Mouse (Mus musculus): ENCODE measurements at regions not wholly inside any gene's neighbourhood (a gene's known extent, or its start where the extent isn't known, plus 50 kb on each side); places are given as distances from the start of the nearest gene placed in this dataset.

DNA sequence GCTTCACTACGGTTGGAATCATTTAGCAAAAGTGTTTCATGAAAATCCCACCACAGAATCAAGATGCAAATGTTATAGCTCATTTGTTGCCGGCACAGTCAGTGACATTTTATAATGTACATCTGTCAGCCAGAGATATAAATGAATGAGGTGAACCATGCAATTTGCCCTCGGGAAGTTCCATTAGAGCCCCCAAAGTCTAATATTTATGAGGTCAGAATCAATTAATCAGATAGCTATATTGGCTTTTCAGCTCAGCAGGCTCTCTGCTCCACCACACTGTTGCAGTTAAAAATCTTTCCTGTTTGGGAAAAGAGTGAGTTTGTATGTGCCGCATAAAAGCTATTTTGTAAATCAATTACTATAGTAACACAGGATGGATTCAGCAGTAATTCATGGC is 430.7 kb upstream of the Nrsn1 start:
- Histone ChIP-seq H3K9me3 (replicated peaks) (no peaks in the 10 kb centered on the region), H3K4me1 (no peaks in the 10 kb centered on the region), H3K27ac (no peak overlapping the region), H3K4me2 (replicated peaks) (no peak overlapping the region), H3K36me3 (no peaks in the 10 kb centered on the region), H3K9ac (no peak overlapping the region), H3K4me3 (no peak overlapping the region), H3K27me3 (no peaks in the 10 kb centered on the region)
- ATAC-seq (ENCODE audit: low FRiP score): no peak
- 55% methylated on average over 4 of the region's 4 CpGs for WGBS

DNA sequence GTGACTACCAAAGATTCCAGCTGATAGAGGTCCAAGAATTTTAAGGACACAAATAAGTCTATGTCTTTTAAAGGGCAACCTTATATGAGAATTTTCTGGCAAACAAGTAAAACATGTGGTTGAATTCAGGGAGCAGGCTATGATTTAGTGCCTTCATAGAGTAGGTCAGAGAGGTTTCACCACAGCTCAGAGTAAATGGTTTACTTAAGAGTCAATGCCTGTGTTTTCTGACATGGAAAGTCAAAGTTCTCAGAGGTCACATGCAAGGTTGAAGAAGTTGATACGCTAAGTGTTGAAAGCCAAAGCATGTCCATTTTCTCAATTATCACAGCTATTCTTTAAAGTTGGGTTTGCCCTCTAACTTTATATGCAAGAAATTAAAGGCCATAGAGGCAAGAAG is 425.7 kb upstream of the Nrsn1 start:
- Histone ChIP-seq H3K4me2 (replicated peaks) (no peak overlapping the region), H3K27ac (no peak overlapping the region), H3K9ac (no peak overlapping the region), H3K9me3 (replicated peaks) (no peaks in the 10 kb centered on the region), H3K27me3 (no peaks in the 10 kb centered on the region), H3K36me3 (no peaks in the 10 kb centered on the region), H3K4me1 (no peaks in the 10 kb centered on the region; the same call in 1 of the 2 replicates), H3K4me3 (no peak overlapping the region)
- ATAC-seq (ENCODE audit: low FRiP score): no peak
- WGBS: 86% methylated on average over 1 of the region's 1 CpGs

DNA sequence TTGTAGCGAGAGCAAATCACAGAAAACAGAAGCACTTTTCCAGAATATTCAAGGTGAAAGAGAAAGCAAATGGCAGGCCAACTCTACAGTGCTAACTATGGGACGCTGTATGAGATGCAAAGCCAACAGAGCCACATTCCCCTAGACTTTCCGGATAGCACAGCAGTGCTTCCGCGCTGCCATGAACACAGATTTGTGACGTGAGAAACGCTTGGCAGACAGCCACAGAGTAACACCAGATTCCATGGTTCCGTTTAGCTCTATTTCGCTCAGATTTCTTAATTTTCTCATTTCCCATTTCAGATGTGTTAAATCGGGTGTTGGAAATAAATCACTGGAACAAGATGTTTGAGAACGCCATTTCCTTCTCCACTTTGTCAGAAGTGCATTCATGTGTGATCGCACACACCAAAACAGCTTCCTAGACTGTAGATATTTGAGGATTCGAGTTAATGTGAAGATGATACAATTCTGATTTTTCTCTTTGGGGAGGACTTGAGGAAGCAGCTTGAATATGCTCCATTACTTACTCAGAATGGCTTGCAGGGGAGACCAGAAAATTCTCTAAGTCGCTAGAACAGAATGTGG is 424.8 kb upstream of the Nrsn1 start:
- no peak for ATAC-seq (ENCODE audit: low FRiP score)
- Histone ChIP-seq H3K9ac (no peak overlapping the region), H3K4me2 (replicated peaks) (no peak overlapping the region), H3K27ac (no peak overlapping the region), H3K4me3 (no peak overlapping the region), H3K36me3 (no peaks in the 10 kb centered on the region), H3K4me1 (no peaks in the 10 kb centered on the region; the same call in 1 of the 2 replicates), H3K9me3 (replicated peaks) (no peaks in the 10 kb centered on the region), H3K27me3 (no peaks in the 10 kb centered on the region)
- WGBS: 88% methylated on average over 14 of the region's 14 CpGs

DNA sequence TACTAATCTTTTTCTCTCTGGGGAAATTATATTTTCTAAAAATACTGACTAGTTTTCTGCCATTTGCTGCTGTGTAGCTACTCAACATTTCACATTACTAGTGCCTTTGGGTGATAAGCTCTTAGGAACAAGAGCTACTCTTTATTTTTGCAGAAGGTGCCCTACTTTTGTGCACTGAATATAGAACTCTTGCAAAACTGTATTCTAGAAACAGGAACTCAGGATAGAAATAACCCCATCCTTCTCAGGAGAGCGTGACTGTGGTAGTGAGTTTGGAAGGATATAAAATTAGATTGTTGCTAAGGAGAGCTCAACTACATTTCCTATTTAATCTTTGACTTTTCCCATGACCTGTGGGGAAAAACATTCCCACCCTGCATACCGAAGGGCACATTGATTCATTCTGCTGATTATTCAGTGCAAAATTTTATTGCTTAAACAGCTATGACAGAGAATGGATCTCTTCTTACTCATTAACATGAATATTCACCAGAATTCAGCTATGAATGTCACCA is 408.0 kb upstream of the Nrsn1 start:
- H3K9ac ChIP-seq: no peak overlapping the region
- H3K36me3 ChIP-seq: no peaks in the 10 kb centered on the region
- no peaks in the 10 kb centered on the region for H3K27me3 ChIP-seq
- H3K4me3 ChIP-seq: no peak overlapping the region
- no peak overlapping the region for H3K27ac ChIP-seq
- no peaks in the 10 kb centered on the region for H3K4me1 ChIP-seq
- WGBS: 95% methylated on average over 2 of the region's 2 CpGs
- H3K4me2 ChIP-seq (replicated peaks): no peak overlapping the region
- ATAC-seq (ENCODE audit: low FRiP score): no peak
- H3K9me3 ChIP-seq (replicated peaks): no peaks in the 10 kb centered on the region

DNA sequence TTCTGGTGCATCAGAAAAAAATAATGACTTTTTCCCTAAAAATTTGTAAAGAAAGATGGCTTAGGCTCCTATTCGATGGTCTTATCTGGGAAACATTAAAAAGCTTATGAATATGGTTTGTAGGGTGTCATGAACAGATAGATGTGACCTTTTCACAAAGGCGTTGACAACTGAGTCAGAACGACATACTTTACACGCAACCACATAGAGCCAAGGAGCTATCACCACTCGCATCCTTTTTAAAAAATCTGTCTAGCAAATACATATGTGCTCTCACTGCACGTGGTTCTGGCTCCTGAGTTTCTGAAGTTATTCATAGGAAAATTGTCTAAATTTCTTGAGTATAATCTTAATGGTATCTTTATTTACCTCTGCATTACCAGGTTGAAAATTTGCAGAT is 404.9 kb upstream of the Nrsn1 start:
- 92% methylated on average over 6 of the region's 6 CpGs for WGBS
- Histone ChIP-seq H3K27ac (no peak overlapping the region), H3K9ac (no peak overlapping the region), H3K27me3 (no peaks in the 10 kb centered on the region), H3K9me3 (replicated peaks) (no peaks in the 10 kb centered on the region), H3K4me3 (no peak overlapping the region), H3K36me3 (no peaks in the 10 kb centered on the region), H3K4me2 (replicated peaks) (no peak overlapping the region), H3K4me1 (no peaks in the 10 kb centered on the region)
- ATAC-seq (ENCODE audit: low FRiP score): no peak

DNA sequence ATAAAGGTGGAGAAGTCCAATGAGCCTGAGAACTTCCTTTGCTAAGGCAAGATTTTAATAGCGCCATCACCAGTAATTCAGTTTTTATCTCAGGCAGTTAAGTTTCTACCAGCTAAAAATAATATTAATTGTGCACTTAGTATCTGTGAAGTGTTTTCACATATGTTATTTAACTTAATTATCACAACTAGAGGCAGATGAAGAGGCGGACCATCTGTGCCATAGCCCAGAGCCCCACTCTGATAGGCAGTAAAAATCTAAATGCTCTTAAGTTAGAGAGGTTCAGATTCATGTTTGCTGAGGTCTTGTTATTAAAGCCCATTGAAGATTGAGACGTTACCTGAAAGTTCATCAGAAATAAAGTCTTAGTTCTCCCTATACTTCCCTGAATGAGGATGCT is 395.7 kb upstream of the Nrsn1 start:
- Histone ChIP-seq H3K4me3 (no peak overlapping the region), H3K36me3 (no peaks in the 10 kb centered on the region), H3K27ac (no peak overlapping the region), H3K4me2 (replicated peaks) (no peak overlapping the region), H3K4me1 (no peaks in the 10 kb centered on the region), H3K27me3 (no peaks in the 10 kb centered on the region), H3K9me3 (replicated peaks) (no peaks in the 10 kb centered on the region), H3K9ac (no peak overlapping the region)
- WGBS: 93% methylated on average over 3 of the region's 3 CpGs
- ATAC-seq (ENCODE audit: low FRiP score): no peak

DNA sequence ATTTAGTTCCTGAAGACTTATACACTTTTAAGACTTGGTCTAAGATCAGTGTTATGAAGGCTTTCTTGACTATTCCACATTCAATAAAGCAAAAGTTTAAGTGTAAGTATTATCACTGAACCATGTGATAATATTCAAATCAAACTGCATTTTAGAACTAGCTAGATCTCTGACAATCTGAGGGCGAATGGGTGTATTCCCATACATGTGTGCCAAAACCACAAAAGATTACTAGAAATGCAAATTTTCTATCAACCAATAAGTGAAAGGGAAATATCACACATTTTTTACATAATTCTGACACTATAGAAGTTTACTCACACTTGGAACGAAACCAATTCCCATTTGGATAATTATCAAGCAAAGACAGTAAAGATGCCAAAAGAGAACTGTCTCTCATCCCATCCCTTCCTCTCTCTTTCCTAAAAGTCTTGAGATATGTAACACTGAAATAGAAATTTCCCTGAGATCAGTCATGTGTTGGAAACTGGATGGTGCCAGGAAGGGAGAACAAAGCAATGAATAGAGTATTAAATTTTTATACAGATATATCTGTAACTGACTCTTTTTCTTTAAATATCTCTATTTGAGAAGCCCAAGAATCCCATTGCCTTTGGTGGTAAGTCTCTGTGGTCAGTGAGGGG is 394.8 kb upstream of the Nrsn1 start:
- H3K4me3 ChIP-seq: no peak overlapping the region
- no peaks in the 10 kb centered on the region for H3K9me3 ChIP-seq (replicated peaks)
- ATAC-seq (ENCODE audit: low FRiP score): no peak
- no peak overlapping the region for H3K4me2 ChIP-seq (replicated peaks)
- H3K27ac ChIP-seq: no peak overlapping the region
- WGBS: 88% methylated on average over 2 of the region's 2 CpGs
- H3K36me3 ChIP-seq: no peaks in the 10 kb centered on the region
- no peaks in the 10 kb centered on the region for H3K4me1 ChIP-seq
- H3K27me3 ChIP-seq: no peaks in the 10 kb centered on the region
- no peak overlapping the region for H3K9ac ChIP-seq

DNA sequence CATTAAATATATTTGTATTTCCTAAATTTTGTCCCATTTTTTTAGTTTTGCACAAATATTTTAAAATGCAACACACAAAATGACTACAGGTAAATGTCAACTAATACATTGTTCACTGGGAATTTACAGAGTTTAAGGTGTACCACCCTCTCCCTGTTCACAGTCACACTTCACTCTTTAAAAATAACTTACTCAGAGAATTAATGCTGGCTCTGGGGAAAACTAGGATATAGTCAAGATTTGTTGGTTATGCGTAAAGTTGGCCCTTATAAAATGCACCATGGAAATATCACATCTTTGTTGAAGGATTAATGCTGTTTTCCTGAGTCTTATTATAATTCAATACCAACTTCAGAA is 378.1 kb upstream of the Nrsn1 start:
- Histone ChIP-seq H3K4me1 (no peaks in the 10 kb centered on the region), H3K27ac (no peak overlapping the region), H3K4me3 (no peak overlapping the region), H3K4me2 (replicated peaks) (no peak overlapping the region), H3K9me3 (replicated peaks) (no peaks in the 10 kb centered on the region), H3K27me3 (no peaks in the 10 kb centered on the region), H3K9ac (no peak overlapping the region), H3K36me3 (no peaks in the 10 kb centered on the region)
- ATAC-seq (ENCODE audit: low FRiP score): no peak
- WGBS: 93% methylated on average over 1 of the region's 1 CpGs

DNA sequence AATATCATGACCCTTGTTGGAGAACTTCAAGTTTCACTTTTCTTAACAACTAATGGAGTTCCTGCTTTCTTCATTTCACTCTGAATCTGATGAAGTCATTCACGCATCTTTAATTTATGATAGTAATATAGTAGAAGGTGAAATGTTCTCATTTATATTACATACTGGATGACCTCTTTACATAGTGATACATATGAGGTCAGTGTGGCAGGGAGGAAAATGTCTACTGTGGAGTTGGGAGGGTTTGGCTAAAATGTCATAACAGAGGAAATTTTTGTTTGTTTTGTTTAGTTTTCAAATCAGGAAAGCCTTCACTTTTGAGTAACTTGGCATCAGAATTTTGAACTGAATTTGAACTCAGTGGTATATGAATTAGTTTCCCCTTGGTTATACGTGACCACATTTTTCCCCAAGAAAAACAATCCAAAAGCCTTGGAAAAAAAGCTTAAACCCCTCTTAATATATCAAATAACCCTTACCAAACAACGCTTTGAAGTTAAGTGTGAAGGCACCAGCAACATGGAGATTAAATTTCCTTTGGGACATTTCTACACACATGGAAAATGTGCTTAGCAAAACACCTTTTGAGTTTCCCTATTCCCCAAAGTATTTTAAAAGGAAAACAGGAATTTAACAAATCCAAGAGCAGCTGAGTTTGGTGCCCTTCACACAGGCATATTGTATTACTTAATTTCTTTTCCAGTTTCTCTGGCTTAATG is 377.6 kb upstream of the Nrsn1 start:
- WGBS: 76% methylated on average over 3 of the region's 3 CpGs
- no peak overlapping the region for H3K4me2 ChIP-seq (replicated peaks)
- H3K27ac ChIP-seq: no peak overlapping the region
- H3K9me3 ChIP-seq (replicated peaks): no peaks in the 10 kb centered on the region
- H3K4me3 ChIP-seq: no peak overlapping the region
- no peaks in the 10 kb centered on the region for H3K27me3 ChIP-seq
- ATAC-seq (ENCODE audit: low FRiP score): no peak
- no peaks in the 10 kb centered on the region for H3K4me1 ChIP-seq
- no peak overlapping the region for H3K9ac ChIP-seq
- no peaks in the 10 kb centered on the region for H3K36me3 ChIP-seq

DNA sequence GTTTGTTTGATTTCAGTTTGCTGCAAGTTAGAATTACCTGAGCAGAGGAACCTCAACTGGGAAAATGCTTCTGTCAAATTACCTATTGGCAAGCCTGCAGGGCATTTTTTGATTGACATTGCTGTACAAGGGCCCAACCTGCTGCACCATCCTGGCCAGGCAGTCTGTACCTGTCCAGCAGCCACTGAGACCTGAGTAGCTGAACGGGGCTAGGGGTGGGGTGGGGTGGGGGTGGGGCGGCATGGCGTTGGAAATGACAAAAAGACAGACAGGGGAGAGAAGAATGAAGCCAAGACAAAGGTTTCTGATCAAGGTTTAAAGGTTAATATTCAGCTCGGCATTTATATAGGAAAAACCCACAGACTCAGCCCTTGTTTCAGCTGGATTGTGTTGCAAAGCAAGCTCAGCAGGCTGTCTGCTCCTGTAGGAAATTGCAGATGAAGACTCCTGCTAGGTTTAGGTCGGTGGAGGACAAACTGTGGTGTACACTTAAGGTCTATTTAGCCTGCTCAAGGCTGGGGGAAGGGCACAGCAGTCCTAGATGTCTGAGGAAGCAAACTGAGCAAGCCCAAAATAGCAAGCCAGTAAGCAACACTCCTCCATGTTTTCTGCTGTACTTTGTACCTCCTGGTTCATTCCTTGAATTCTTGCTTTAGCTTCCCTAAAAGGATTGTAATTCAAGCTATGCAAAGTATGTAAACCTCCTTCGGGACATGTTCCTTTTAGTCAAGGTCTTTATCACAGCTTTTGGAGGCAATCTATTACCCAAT is 369.4 kb upstream of the Nrsn1 start:
- no peaks in the 10 kb centered on the region for H3K36me3 ChIP-seq
- no peak overlapping the region for H3K27ac ChIP-seq
- WGBS: 9% methylated on average over 6 of the region's 6 CpGs
- ATAC-seq (ENCODE audit: low FRiP score): no peak
- no peaks in the 10 kb centered on the region for H3K27me3 ChIP-seq
- no peaks in the 10 kb centered on the region for H3K9me3 ChIP-seq (replicated peaks)
- no peak overlapping the region for H3K4me3 ChIP-seq
- H3K4me1 ChIP-seq: 0 out of 2 replicates have a peak, but pooled peaks cover 3% of the 10 kb centered on the region
- no peak overlapping the region for H3K4me2 ChIP-seq (replicated peaks)
- no peak overlapping the region for H3K9ac ChIP-seq

DNA sequence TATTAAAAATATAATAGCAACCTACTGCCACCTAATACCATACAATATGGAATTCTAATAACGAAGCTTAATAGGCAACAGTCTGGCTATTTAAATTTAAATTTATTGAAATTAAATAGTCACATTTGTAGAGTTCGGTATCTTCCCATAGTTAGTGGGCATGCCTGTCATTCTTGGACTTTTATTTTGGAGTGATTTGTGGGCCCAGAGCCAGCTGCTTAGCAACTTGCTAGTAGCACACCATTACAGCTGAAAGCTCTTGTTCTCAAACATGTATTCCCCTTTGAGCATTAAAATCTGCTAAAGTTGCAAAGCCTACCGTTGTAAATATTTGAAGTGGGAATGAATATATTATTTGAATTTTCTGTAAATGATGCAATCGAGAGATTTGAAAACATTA is 359.2 kb upstream of the Nrsn1 start:
- Histone ChIP-seq H3K4me2 (replicated peaks) (no peak overlapping the region), H3K9me3 (replicated peaks) (no peaks in the 10 kb centered on the region), H3K9ac (no peak overlapping the region), H3K27ac (no peak overlapping the region), H3K27me3 (no peaks in the 10 kb centered on the region), H3K4me3 (no peak overlapping the region), H3K36me3 (no peaks in the 10 kb centered on the region), H3K4me1 (no peaks in the 10 kb centered on the region)
- no peak for ATAC-seq (ENCODE audit: low FRiP score)
- WGBS: 60% methylated on average over 4 of the region's 4 CpGs

DNA sequence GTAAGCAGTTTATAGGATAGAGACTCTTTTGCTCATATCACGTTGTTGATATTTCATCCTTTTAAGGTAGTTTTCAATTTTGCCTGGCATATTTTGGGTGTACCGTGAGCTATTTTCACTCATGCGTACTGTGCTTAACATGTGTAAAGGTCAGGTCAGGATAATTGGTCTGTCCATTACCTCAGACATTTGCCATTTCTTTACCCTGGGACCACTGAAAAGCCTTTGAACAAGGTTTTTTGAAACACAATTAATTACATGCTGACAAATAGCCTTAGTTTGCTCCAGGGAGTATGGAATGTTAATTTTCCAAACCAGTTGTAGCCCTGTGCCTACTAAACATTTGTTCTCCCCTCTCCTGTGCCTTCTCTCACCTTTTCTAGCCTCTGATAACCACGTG is 347.3 kb upstream of the Nrsn1 start:
- Histone ChIP-seq H3K9me3 (replicated peaks) (no peaks in the 10 kb centered on the region), H3K36me3 (no peaks in the 10 kb centered on the region), H3K27me3 (no peaks in the 10 kb centered on the region), H3K4me1 (peaks cover 4% of the 10 kb centered on the region; the same call in 1 of the 2 replicates), H3K9ac (no peak overlapping the region), H3K27ac (no peak overlapping the region), H3K4me3 (no peak overlapping the region), H3K4me2 (replicated peaks) (no peak overlapping the region)
- no peak for ATAC-seq (ENCODE audit: low FRiP score)
- 43% methylated on average over 4 of the region's 4 CpGs for WGBS
